Mouse (Mus musculus): ENCODE measurements around the gene Arhgef10l. TPM values are rescaled to one million over a fixed set of nuclear protein-coding genes. Genes with fewer than 3 reads are reported as not detected.

Arhgef10l gene
- polyA plus RNA-seq, 1 experiment from 2014 or later = 34.1 TPM

DNA sequence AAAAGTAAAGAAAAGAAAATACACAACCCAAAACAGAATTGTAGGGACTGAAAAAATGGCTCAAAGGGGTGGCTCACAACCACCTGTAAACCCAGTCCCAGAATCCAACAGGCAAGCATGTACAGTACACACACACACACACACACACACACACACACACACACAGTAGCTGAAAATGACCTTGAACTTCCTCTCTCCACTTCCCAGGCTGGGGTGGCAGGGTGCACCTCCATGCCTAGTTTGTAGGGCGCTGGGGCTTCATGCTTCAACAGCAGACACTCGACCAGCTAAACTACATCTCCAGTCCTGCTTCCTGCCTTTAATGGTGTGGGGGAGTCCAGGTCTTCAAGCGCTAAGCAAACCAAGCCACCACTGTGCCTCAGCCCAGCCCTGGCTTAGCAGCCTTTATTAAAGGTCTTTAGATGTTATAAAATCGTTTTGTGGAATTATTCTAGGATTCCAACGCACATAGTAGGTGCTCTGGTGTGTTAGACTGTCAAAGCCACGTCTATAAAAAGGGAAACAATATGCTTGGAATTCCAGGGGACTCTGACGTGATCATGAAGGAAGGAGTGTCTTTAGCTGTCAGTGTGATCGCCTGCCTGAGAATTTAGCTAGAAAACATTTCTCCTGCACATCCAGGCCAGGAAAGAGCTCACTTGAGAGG is 15.1 kb upstream of the Arhgef10l start:
- no peak for DNase-seq (ENCODE audit: low read depth, low spot score)
- no peak for ATAC-seq
- ChIA-PET POLR2A (no interaction called here), CTCF (interaction anchor here (0.8 to 3.4 kb wide), 2 partner anchors 20 to 33 kb away, joined by 3 to 29 read pairs; no protein-coding TSS in a partner anchor)
- no peak for TF ChIP-seq CTCF (IDR thresholded peaks at IDR 0.05)
- in situ Hi-C loops (cut with MboI; ENCODE audit: low pct_unique_long_range_greater_than_20kb) = no loop called here
- no peaks in the 10 kb centered on the region for H3K27me3 ChIP-seq

DNA sequence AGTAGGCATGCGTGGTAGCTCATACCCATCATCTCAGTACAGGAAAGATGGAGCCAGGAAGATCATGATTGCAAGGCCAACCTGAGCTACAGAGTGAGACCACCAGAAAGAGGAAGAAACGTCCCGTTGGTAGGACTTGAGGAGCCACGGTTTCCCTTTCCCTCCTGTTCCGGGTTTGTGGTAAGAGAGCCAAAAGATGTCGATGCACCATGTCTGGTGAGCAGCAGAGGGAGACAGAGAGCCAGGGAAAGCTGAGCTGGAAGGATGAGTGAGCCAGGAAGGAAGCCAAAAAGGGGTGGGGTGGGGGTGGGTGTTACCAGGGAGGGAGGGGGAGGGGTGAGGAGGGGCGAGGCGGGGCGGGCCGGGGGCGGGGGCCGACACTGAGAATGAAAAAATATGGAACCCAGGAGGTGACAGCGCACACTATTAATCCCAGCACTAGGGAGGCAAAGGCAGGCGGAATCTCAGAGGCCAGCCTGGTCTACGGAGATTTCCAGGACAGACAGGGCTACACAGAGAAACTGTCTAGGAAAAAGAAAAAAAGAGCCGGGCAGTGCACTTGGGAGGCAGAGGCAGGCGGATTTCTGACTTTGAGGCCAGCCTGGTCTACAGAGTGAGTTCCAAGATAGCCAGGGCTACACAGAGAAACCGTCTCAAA is 14.0 kb upstream of the Arhgef10l start:
- in situ Hi-C loops (cut with MboI; ENCODE audit: low pct_unique_long_range_greater_than_20kb) = loop anchor here (5.0 kb wide), 2 partner anchors 32 to 128 kb away; no protein-coding TSS in a partner anchor
- no peak for ATAC-seq
- CTCF ChIA-PET = interaction anchor here (0.9 to 3.4 kb wide), 5 partner anchors 25 to 86 kb away, joined by 3 to 29 read pairs (median 4); no protein-coding TSS in a partner anchor
- POLR2A ChIA-PET = interaction anchor here (0.6 kb wide), 1 partner anchor 129 kb away, joined by 3 read pairs; no protein-coding TSS in a partner anchor
- no peak for DNase-seq (ENCODE audit: low read depth, low spot score)
- TF ChIP-seq CTCF (IDR thresholded peaks at IDR 0.05) = peak; percentile 74
- H3K27me3 ChIP-seq = no peaks in the 10 kb centered on the region

DNA sequence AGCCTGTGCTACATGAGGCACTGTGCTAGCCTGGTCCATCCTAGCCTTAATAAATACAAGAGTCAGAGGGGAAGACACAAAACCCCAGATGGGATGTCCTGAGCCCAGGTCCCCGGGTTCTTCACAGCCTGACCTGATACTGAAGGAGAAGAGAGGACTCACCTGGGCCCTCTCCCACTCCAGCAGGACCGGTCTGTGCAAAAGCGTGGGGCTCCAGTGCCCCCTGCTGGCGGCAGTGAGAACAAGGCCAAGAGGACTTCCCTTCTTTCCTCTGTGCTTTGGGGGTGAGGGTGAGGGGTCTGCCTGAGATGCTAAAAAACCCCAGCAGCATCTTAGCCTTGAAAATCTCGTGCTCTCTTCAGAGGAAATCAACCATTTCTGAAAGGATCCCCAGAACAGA is 13.2 kb upstream of the Arhgef10l start:
- ATAC-seq = no peak
- ChIA-PET CTCF (interaction anchor here (0.9 to 3.4 kb wide), 5 partner anchors 26 to 85 kb away, joined by 3 to 29 read pairs (median 4); no protein-coding TSS in a partner anchor), POLR2A (no interaction called here)
- no peaks in the 10 kb centered on the region for H3K27me3 ChIP-seq
- no peak for DNase-seq (ENCODE audit: low read depth, low spot score)
- TF ChIP-seq CTCF (IDR thresholded peaks at IDR 0.05) = peak; percentile 89
- in situ Hi-C loops (cut with MboI; ENCODE audit: low pct_unique_long_range_greater_than_20kb) = loop anchor here (5.0 kb wide), 2 partner anchors 33 to 127 kb away; no protein-coding TSS in a partner anchor

DNA sequence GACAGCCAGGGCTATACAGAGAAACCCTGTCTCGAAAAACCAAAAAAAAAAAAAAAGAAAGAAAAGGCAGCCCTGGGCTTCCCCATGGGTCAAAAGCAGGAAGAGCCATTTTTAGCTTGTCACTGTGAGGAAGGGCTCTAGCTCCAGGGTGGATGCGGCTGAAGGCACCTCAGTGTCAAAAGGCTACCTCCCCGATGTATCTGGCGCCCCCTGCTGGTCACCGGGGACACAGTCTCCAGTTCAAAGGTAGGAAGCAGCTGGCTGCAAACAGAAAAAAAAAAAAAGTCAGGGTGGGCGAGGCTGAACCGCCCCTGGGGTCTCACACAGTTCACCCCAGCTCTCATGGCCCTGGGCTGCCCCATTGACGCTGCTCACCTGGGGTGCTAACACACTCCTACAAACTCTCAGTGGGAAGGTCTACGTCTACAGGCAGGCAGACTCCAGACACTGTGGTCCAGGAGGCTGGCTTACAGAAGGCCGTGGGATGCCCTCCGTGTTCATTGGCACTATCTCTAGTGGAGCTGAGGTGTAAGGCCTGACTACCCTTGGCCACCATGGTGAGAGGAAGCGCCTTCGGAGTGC is 8.6 kb upstream of the Arhgef10l start:
- ATAC-seq (no peak), DNase-seq (ENCODE audit: low read depth, low spot score) (no peak)
- POLR2A ChIA-PET = interaction anchor here (0.7 kb wide), 1 partner anchor 8 kb away, joined by 3 read pairs; the partner anchor contains the start of gene Arhgef10l
- CTCF ChIA-PET = interaction anchor here (0.6 to 1.7 kb wide), 7 partner anchors 16 to 63 kb away, joined by 3 to 7 read pairs (median 4); no protein-coding TSS in a partner anchor
- no peaks in the 10 kb centered on the region for H3K27me3 ChIP-seq
- in situ Hi-C loops (cut with MboI; ENCODE audit: low pct_unique_long_range_greater_than_20kb) = no loop called here
- TF ChIP-seq CTCF (IDR thresholded peaks at IDR 0.05) = no peak

DNA sequence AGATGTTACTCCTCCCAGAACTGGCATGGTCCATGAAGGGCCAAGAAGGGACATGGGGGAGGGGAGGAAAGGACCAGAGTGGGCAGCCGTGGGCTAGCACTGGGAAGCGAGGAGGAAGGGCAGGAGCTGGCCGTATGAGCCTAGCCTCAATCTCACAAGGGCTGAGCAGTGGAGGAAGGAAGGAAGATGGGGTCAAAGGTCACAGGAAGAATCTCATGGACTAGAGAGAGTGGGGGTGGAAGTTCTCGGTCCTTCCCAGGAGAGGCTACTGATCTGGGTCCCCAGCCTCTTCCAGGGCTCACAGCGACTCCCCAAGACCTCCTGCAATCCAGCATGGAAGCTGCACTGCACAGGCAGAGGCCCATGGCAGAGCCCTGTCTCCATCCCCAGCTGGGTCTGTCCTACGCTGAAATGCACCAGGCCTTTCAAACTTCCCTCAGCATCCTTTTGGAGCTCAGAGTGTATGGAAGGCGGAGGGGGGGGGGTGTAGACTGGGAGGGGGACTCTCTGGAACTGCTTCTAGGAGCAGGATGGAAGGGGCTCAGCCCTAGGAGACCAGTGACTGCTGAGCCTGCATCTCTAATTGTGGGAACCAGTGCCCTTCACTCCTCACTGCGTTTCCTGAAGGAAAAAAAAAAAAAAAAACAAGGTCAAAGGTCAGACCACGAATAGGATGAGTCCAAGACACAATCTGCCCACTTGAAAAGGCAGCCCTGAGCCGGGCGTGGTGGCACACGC is 7.9 kb upstream of the Arhgef10l start:
- CTCF ChIA-PET = interaction anchor here (0.6 to 1.7 kb wide), 5 partner anchors 17 to 62 kb away, joined by 3 to 6 read pairs (median 4); no protein-coding TSS in a partner anchor

DNA sequence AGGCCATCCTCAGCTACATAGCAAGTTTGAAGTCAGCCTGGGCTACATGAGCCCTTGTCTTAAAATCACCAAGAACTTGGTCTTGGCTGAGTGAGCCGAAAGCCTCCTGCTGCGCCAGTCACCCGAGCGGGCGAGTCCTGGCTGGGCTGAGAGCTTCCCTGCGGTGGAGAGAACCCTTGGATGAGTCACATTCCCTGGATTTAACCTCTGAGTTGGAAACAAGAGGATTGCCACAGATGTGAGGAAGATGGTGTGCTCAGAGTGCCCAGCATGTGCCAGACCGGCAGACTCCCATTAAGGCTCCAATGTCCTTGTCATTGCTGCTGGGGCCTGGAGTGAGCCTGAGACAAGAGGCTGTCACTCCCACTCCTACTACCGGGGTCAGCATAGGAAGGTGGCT is 2.0 kb upstream of the Arhgef10l start:
- ATAC-seq (peak; percentile 39), DNase-seq (ENCODE audit: low read depth, low spot score) (no peak)
- no peak for TF ChIP-seq CTCF (IDR thresholded peaks at IDR 0.05)
- ChIA-PET POLR2A (interaction anchor here (2.1 kb wide), 1 partner anchor 10 kb away, joined by 6 read pairs; no protein-coding TSS in a partner anchor), CTCF (interaction anchor here (1.2 kb wide), 1 partner anchor 19 kb away, joined by 3 read pairs; no protein-coding TSS in a partner anchor)
- H3K27me3 ChIP-seq = no peaks in the 10 kb centered on the region
- in situ Hi-C loops (cut with MboI; ENCODE audit: low pct_unique_long_range_greater_than_20kb) = loop anchor here (5.0 kb wide), 1 partner anchor 51 kb away; no protein-coding TSS in a partner anchor

More for the DNA sequence above, 7.9 kb upstream of the Arhgef10l start:
- in situ Hi-C loops (cut with MboI; ENCODE audit: low pct_unique_long_range_greater_than_20kb) = no loop called here
- TF ChIP-seq CTCF (IDR thresholded peaks at IDR 0.05) = no peak
- POLR2A ChIA-PET = interaction anchor here (0.6 to 0.7 kb wide), 3 partner anchors 8 to 274 kb away, joined by 3 read pairs; partner anchors contain the start of gene Arhgef10l
- DNase-seq (ENCODE audit: low read depth, low spot score) (no peak), ATAC-seq (no peak)
- no peaks in the 10 kb centered on the region for H3K27me3 ChIP-seq

DNA sequence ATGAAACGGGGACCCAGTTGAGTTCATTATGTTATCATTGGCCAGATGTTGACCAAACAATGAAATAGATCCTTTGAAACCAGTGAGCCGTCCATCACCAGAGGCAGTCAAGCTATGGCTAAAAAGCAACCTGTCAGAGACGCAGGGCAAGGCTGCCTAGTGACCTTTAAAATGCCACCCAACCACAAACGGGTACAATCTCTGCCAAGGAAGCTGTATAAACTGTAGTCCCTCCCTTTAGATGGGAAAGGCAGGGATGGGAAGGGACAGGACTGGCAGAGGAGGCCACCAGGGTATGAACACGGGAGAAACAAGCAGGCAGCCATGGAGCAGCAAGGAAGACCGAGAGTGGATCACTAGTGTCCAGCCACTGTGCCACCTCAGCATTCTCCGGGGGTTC is 759 bp downstream of the Arhgef10l start:
- in situ Hi-C loops (cut with MboI; ENCODE audit: low pct_unique_long_range_greater_than_20kb) = loop anchor here (5.0 kb wide), 1 partner anchor 48 kb away; no protein-coding TSS in a partner anchor
- CTCF ChIA-PET = interaction anchor here (1.0 kb wide), 1 partner anchor 28 kb away, joined by 3 read pairs; no protein-coding TSS in a partner anchor
- ATAC-seq (no peak), DNase-seq (ENCODE audit: low read depth, low spot score) (no peak)
- TF ChIP-seq CTCF (IDR thresholded peaks at IDR 0.05) = no peak
- no peaks in the 10 kb centered on the region for H3K27me3 ChIP-seq
- POLR2A ChIA-PET = no interaction called here

DNA sequence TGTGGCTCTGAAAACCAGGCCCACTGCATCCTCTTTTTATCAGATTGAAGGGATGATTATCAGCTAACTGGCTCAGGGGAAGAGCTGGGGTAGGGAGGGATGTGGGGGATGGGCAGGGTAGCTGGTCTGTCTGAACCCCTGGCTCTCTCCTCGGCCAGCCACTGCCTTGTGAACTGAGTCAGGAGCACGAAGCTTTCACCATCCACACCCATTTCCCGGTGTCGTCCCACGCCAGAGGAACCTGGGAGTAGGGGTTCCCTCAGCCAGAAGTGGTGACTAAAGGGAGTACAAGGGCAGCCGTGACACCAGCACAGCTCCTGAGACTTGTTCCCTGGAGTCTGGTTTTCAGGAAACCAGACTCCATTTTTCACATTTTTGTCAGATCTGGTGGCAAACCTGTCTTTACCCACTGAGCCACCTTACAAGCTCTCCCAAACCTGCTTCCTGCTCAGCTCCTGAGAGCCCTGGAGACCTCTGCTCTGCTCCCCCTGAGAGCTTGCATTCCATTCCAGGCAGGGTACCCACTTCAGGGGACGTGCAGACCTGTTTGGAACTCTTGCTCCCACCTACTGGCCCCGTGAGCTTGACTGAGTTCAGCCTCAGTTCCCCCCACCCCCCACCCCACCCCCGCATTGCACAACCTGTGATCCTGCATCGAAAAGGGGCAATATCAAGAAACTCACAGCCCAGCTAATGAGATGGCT is 2.8 kb downstream of the Arhgef10l start:
- ChIA-PET POLR2A (no interaction called here), CTCF (interaction anchor here (1.1 kb wide), 1 partner anchor 12 kb away, joined by 3 read pairs; no protein-coding TSS in a partner anchor)
- TF ChIP-seq CTCF (IDR thresholded peaks at IDR 0.05) = no peak
- in situ Hi-C loops (cut with MboI; ENCODE audit: low pct_unique_long_range_greater_than_20kb) = no loop called here
- no peak for ATAC-seq
- no peaks in the 10 kb centered on the region for H3K27me3 ChIP-seq
- DNase-seq (ENCODE audit: low read depth, low spot score) = no peak

DNA sequence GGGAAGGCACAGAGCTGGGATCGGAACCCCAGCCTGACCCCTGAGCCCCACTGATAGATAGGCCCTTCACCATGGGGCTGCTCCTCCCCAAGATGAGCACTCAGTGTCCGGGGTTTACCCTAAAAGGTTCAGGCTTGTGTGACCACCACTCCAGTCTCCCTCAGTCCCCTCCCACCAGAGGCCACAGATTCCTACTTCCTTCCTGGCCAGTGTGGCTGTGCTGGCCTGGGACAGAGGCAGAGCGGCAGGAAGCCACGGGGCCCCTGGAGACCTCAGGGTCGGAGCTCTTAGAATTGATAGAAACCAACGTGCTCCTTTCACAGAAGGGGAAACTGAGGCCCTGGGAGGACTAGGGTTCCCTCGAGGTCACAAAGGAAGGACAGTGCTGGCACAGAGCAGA is 3.4 kb downstream of the Arhgef10l start:
- POLR2A ChIA-PET = no interaction called here
- DNase-seq (ENCODE audit: low read depth, low spot score) (no peak), ATAC-seq (no peak)

More for the DNA sequence above, 3.4 kb downstream of the Arhgef10l start:
- in situ Hi-C loops (cut with MboI; ENCODE audit: low pct_unique_long_range_greater_than_20kb) = no loop called here
- no peak for TF ChIP-seq CTCF (IDR thresholded peaks at IDR 0.05)
- CTCF ChIA-PET = interaction anchor here (1.1 kb wide), 1 partner anchor 12 kb away, joined by 3 read pairs; no protein-coding TSS in a partner anchor
- H3K27me3 ChIP-seq = no peaks in the 10 kb centered on the region
